Mouse (Mus musculus): ENCODE results near the gene Pdzrn4. TPM values are rescaled to one million over a fixed set of nuclear protein-coding genes. Genes with fewer than 3 reads are reported as not detected.

Pdzrn4 gene
- total and polyA plus RNA-seq, 2 experiments: not detected

GRCm38 (mm10) chr15:92752167-92752566, 355.5 kb downstream of the Pdzrn4 start:
- Histone ChIP-seq H3K36me3 (ENCODE audit: control insufficient read depth, insufficient read depth, low read length) (no peaks in the 10 kb centered on the region), H3K27ac (replicated peaks; ENCODE audit: insufficient read depth, low read depth, low read length) (no peak overlapping the region), H3K4me3 (ENCODE audit: insufficient read depth, low read depth, low read length) (no peak overlapping the region), H3K27me3 (ENCODE audit: control insufficient read depth, insufficient read depth, low read length) (0 out of 2 replicates have a peak, but pooled peaks cover 2% of the 10 kb centered on the region), H3K79me2 (ENCODE audit: control insufficient read depth, insufficient read depth, low read length) (no peaks in the 10 kb centered on the region), H3K9ac (ENCODE audit: low read depth, low read length) (no peak overlapping the region), H3K4me1 (ENCODE audit: control insufficient read depth, insufficient read depth, low read length) (no peaks in the 10 kb centered on the region)
- TF ChIP-seq POLR2A (IDR thresholded peaks at IDR 0.05; ENCODE audit: extremely low read depth, insufficient read depth, low read length) (no peak), CTCF (IDR thresholded peaks at IDR 0.05; ENCODE audit: low read depth, low read length) (no peak)
- 85% methylated on average over 17 of the region's 17 CpGs for WGBS
- no peak for DNase-seq (ENCODE audit: extremely low read depth, low read depth, low spot score)

GRCm38 (mm10) chr15:92752578-92752977, 355.9 kb downstream of the Pdzrn4 start:
- no peak for TF ChIP-seq POLR2A (IDR thresholded peaks at IDR 0.05; ENCODE audit: extremely low read depth, insufficient read depth, low read length)
- TF ChIP-seq CTCF (IDR thresholded peaks at IDR 0.05; ENCODE audit: low read depth, low read length): no peak
- Histone ChIP-seq H3K4me3 (ENCODE audit: insufficient read depth, low read depth, low read length) (no peak overlapping the region), H3K4me1 (ENCODE audit: control insufficient read depth, insufficient read depth, low read length) (no peaks in the 10 kb centered on the region), H3K9ac (ENCODE audit: low read depth, low read length) (no peak overlapping the region), H3K79me2 (ENCODE audit: control insufficient read depth, insufficient read depth, low read length) (no peaks in the 10 kb centered on the region), H3K27me3 (ENCODE audit: control insufficient read depth, insufficient read depth, low read length) (0 out of 2 replicates have a peak, but pooled peaks cover 2% of the 10 kb centered on the region), H3K27ac (replicated peaks; ENCODE audit: insufficient read depth, low read depth, low read length) (no peak overlapping the region), H3K36me3 (ENCODE audit: control insufficient read depth, insufficient read depth, low read length) (no peaks in the 10 kb centered on the region)
- WGBS: 92% methylated on average over 13 of the region's 13 CpGs
- DNase-seq (ENCODE audit: extremely low read depth, low read depth, low spot score): no peak

GRCm38 (mm10) chr15:92757085-92757903, 360.6 kb downstream of the Pdzrn4 start:
- WGBS: 78% methylated on average over 17 of the region's 17 CpGs
- Histone ChIP-seq H3K36me3 (ENCODE audit: control insufficient read depth, insufficient read depth, low read length) (no peaks in the 10 kb centered on the region), H3K79me2 (ENCODE audit: control insufficient read depth, insufficient read depth, low read length) (no peaks in the 10 kb centered on the region)

GRCm38 (mm10) chr15:92759001-92759400, 362.3 kb downstream of the Pdzrn4 start:
- WGBS: 82% methylated on average over 8 of the region's 8 CpGs

More at GRCm38 (mm10) chr15:92757085-92757903, 360.6 kb downstream of the Pdzrn4 start:
- Histone ChIP-seq H3K27me3 (ENCODE audit: control insufficient read depth, insufficient read depth, low read length) (0 out of 2 replicates have a peak, but pooled peaks cover 2% of the 10 kb centered on the region), H3K4me1 (ENCODE audit: control insufficient read depth, insufficient read depth, low read length) (no peaks in the 10 kb centered on the region), H3K4me3 (ENCODE audit: insufficient read depth, low read depth, low read length) (no peak overlapping the region), H3K27ac (replicated peaks; ENCODE audit: insufficient read depth, low read depth, low read length) (no peak overlapping the region), H3K9ac (ENCODE audit: low read depth, low read length) (no peak overlapping the region)
- no peak for DNase-seq (ENCODE audit: extremely low read depth, low read depth, low spot score)
- no peak for TF ChIP-seq CTCF (IDR thresholded peaks at IDR 0.05; ENCODE audit: low read depth, low read length)
- no peak for TF ChIP-seq POLR2A (IDR thresholded peaks at IDR 0.05; ENCODE audit: extremely low read depth, insufficient read depth, low read length)

GRCm38 (mm10) chr15:92763303-92763702, 366.6 kb downstream of the Pdzrn4 start:
- Histone ChIP-seq H3K27me3 (ENCODE audit: control insufficient read depth, insufficient read depth, low read length) (no peaks in the 10 kb centered on the region), H3K79me2 (ENCODE audit: control insufficient read depth, insufficient read depth, low read length) (no peaks in the 10 kb centered on the region), H3K4me1 (ENCODE audit: control insufficient read depth, insufficient read depth, low read length) (no peaks in the 10 kb centered on the region), H3K9ac (ENCODE audit: low read depth, low read length) (no peak overlapping the region), H3K4me3 (ENCODE audit: insufficient read depth, low read depth, low read length) (no peak overlapping the region), H3K36me3 (ENCODE audit: control insufficient read depth, insufficient read depth, low read length) (no peaks in the 10 kb centered on the region), H3K27ac (replicated peaks; ENCODE audit: insufficient read depth, low read depth, low read length) (no peak overlapping the region)
- DNase-seq (ENCODE audit: extremely low read depth, low read depth, low spot score): no peak
- TF ChIP-seq POLR2A (IDR thresholded peaks at IDR 0.05; ENCODE audit: extremely low read depth, insufficient read depth, low read length) (no peak), CTCF (IDR thresholded peaks at IDR 0.05; ENCODE audit: low read depth, low read length) (no peak)
- WGBS: 73% methylated on average over 5 of the region's 5 CpGs

More at GRCm38 (mm10) chr15:92759001-92759400, 362.3 kb downstream of the Pdzrn4 start:
- no peaks in the 10 kb centered on the region for H3K79me2 ChIP-seq (ENCODE audit: control insufficient read depth, insufficient read depth, low read length)
- no peaks in the 10 kb centered on the region for H3K36me3 ChIP-seq (ENCODE audit: control insufficient read depth, insufficient read depth, low read length)
- DNase-seq (ENCODE audit: extremely low read depth, low read depth, low spot score): no peak
- H3K9ac ChIP-seq (ENCODE audit: low read depth, low read length): no peak overlapping the region
- H3K4me3 ChIP-seq (ENCODE audit: insufficient read depth, low read depth, low read length): no peak overlapping the region
- no peak overlapping the region for H3K27ac ChIP-seq (replicated peaks; ENCODE audit: insufficient read depth, low read depth, low read length)
- 0 out of 2 replicates have a peak, but pooled peaks cover 2% of the 10 kb centered on the region for H3K27me3 ChIP-seq (ENCODE audit: control insufficient read depth, insufficient read depth, low read length)
- TF ChIP-seq CTCF (IDR thresholded peaks at IDR 0.05; ENCODE audit: low read depth, low read length) (no peak), POLR2A (IDR thresholded peaks at IDR 0.05; ENCODE audit: extremely low read depth, insufficient read depth, low read length) (no peak)
- H3K4me1 ChIP-seq (ENCODE audit: control insufficient read depth, insufficient read depth, low read length): no peaks in the 10 kb centered on the region

- TF ChIP-seq POLR2A (IDR thresholded peaks at IDR 0.05; ENCODE audit: extremely low read depth, insufficient read depth, low read length) (no peak), CTCF (IDR thresholded peaks at IDR 0.05; ENCODE audit: low read depth, low read length) (no peak)
- Histone ChIP-seq H3K27ac (replicated peaks; ENCODE audit: insufficient read depth, low read depth, low read length) (no peak overlapping the region), H3K27me3 (ENCODE audit: control insufficient read depth, insufficient read depth, low read length) (no peaks in the 10 kb centered on the region), H3K36me3 (ENCODE audit: control insufficient read depth, insufficient read depth, low read length) (no peaks in the 10 kb centered on the region), H3K9ac (ENCODE audit: low read depth, low read length) (no peak overlapping the region), H3K4me1 (ENCODE audit: control insufficient read depth, insufficient read depth, low read length) (no peaks in the 10 kb centered on the region), H3K79me2 (ENCODE audit: control insufficient read depth, insufficient read depth, low read length) (no peaks in the 10 kb centered on the region), H3K4me3 (ENCODE audit: insufficient read depth, low read depth, low read length) (no peak overlapping the region)
- DNase-seq (ENCODE audit: extremely low read depth, low read depth, low spot score): no peak
- WGBS: 83% methylated on average over 15 of the region's 15 CpGs
These were observed 372.9 kb downstream of the Pdzrn4 start for GRCm38 (mm10) chr15:92769535-92769934.

Measured in liver, adult 2 months (tissue).